Mouse (Mus musculus) embryonic facial prominence, embryonic 15.5 days (tissue): Measurements from ENCODE around the gene Gm13290. TPM values are rescaled to one million over a fixed set of nuclear protein-coding genes. Genes with fewer than 3 reads are reported as not detected.

Experiments
- ATAC-seq: fragments of 200-750 bp; cut with Nextera tagmentation; 2 replicates; pipeline ENCODE4 v1.8.0; 2017; ENCODE audit warnings: low read depth, moderate TSS enrichment; ENCODE audit not compliant: insufficient number of reproducible peaks, low FRiP score, low TSS enrichment
- H3K27ac ChIP-seq: fragments of 300-500 bp; sonication (generic); replicated peaks from 2 replicates; pipeline ENCODE4 v1.5.1; 2015; ENCODE audit warnings: mild to moderate bottlenecking, inconsistent platforms
- H3K27me3 ChIP-seq: fragments of 300-500 bp; sonication (generic); 2 replicates; pipeline ENCODE4 v1.6.1; 2015; ENCODE audit warnings: inconsistent platforms
- H3K36me3 ChIP-seq: fragments of 300-500 bp; sonication (generic); 2 replicates; pipeline ENCODE4 v1.6.1; 2015; ENCODE audit warnings: mild to moderate bottlenecking, inconsistent platforms
- H3K4me1 ChIP-seq: fragments of 300-500 bp; sonication (generic); 2 replicates; pipeline ENCODE4 v1.6.1; 2015; ENCODE audit warnings: inconsistent platforms
- H3K4me2 ChIP-seq: fragments of 300-500 bp; sonication (generic); replicated peaks from 2 replicates; pipeline ENCODE4 v1.6.1; 2015; ENCODE audit warnings: mild to moderate bottlenecking, inconsistent platforms
- H3K4me3 ChIP-seq: fragments of 300-500 bp; sonication (generic); replicated peaks from 2 replicates; pipeline ENCODE4 v1.5.1; 2015; ENCODE audit warnings: mild to moderate bottlenecking, inconsistent platforms
- H3K9ac ChIP-seq: fragments of 300-500 bp; sonication (generic); 2 replicates; pipeline ENCODE4 v1.6.1; 2015; ENCODE audit warnings: inconsistent platforms
- H3K9me3 ChIP-seq: fragments of 300-500 bp; sonication (generic); replicated peaks from 2 replicates; pipeline ENCODE4 v1.6.1; 2016; ENCODE audit warnings: inconsistent platforms
- WGBS: fragments of 180-500 bp; shearing (Covaris S2); methylation state at CpG from one replicate; pipeline ENCODE4 v1.1.7; 2015; 5-methylcytosine and 5-hydroxymethylcytosine counted together
- polyA plus RNA-seq: library from polyadenylated mRNA; unstranded; fragments of >200 nt; fragmentation: Nextera tagmentation; extraction: Ambion mirVana; gene quantifications from 2 replicates; pipeline ENCODE4 v1.2.1, GENCODE M21; 2015

Gm13290 gene
- polyA plus RNA-seq, 1 experiment from 2014 or later = 0.49 TPM

DNA sequence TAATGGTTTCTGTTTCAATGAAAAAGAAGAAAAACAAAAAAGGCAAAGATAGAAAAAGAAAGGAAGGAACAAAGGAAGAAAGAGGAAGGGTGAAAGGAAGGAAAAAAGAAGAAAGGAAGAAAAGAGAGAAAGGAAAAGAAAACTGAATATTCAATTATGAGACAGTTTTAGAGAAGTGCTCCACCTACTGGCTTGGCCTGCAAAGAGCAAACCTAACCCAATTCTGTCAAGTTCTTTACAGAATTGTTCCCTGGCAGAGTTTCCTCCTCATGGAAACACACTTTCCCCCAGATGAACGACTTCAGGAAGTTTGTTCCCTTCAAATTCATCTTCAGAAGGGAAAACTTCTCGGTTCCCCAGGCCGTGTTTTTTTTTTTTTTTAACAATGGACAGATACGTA, 49.4 kb downstream of the Gm13290 start:
- Histone ChIP-seq H3K9me3 (no peaks in the 10 kb centered on the region), H3K4me2 (no peak overlapping the region), H3K36me3 (no peaks in the 10 kb centered on the region), H3K27ac (no peak overlapping the region), H3K9ac (no peak overlapping the region), H3K27me3 (no peaks in the 10 kb centered on the region), H3K4me3 (no peak overlapping the region), H3K4me1 (no peaks in the 10 kb centered on the region)
- ATAC-seq = no peak
- 26% methylated on average over 4 of the region's 4 CpGs for WGBS

Other genes starting within 250 kb of the Gm13290 start
- gene Ifna15, start 215.6 kb upstream of the Gm13290 start, polyA plus RNA-seq = not detected in 2 replicates
- gene Ifna14, start 202.0 kb upstream of the Gm13290 start, polyA plus RNA-seq = not detected in 2 replicates
- not detected in 2 replicates for gene Ifna9, start 181.4 kb upstream of the Gm13290 start, polyA plus RNA-seq
- gene Ifna12, start 170.5 kb upstream of the Gm13290 start, polyA plus RNA-seq = not detected in 2 replicates
- gene C87499, start 139.4 kb upstream of the Gm13290 start, polyA plus RNA-seq = not detected in 2 replicates
- not detected in 2 replicates for gene Ifna13, start 129.4 kb upstream of the Gm13290 start, polyA plus RNA-seq
- gene Ifna16, start 96.9 kb upstream of the Gm13290 start, polyA plus RNA-seq = not detected in 2 replicates
- not detected in 2 replicates for gene Ifna2, start 89.9 kb upstream of the Gm13290 start, polyA plus RNA-seq
- not detected in 2 replicates for gene Ifnab, start 82.5 kb upstream of the Gm13290 start, polyA plus RNA-seq
- gene Gm26566, start 52.0 kb upstream of the Gm13290 start, polyA plus RNA-seq = 0.72 and 1.2 TPM in 2 replicates
- 90.9 and 93.4 TPM in 2 replicates for gene Klhl9, start 51.4 kb upstream of the Gm13290 start, polyA plus RNA-seq
- not detected in 2 replicates for gene Gm13271, start 19.0 kb upstream of the Gm13290 start, polyA plus RNA-seq
- gene Gm13283, start 13.7 kb upstream of the Gm13290 start, polyA plus RNA-seq = 0.32 and 0.75 TPM in 2 replicates
- gene Gm13289, start 3.1 kb downstream of the Gm13290 start, polyA plus RNA-seq = not detected in 2 replicates
- not detected in 2 replicates for gene Gm13272, start 6.0 kb downstream of the Gm13290 start, polyA plus RNA-seq
- gene Ifnz, start 8.3 kb downstream of the Gm13290 start, polyA plus RNA-seq = 0.28 and 0.69 TPM in 2 replicates
- 1.0 TPM in 1 of 2 replicates, not detected in the other for gene Gm13276, start 11.9 kb downstream of the Gm13290 start, polyA plus RNA-seq
- gene Gm13277, start 14.8 kb downstream of the Gm13290 start, polyA plus RNA-seq = not detected in 2 replicates
- not detected in 2 replicates for gene Gm13278, start 17.7 kb downstream of the Gm13290 start, polyA plus RNA-seq
- gene Gm13275, start 20.7 kb downstream of the Gm13290 start, polyA plus RNA-seq = not detected in 2 replicates
- not detected in 2 replicates for gene Gm13279, start 23.6 kb downstream of the Gm13290 start, polyA plus RNA-seq
- gene Gm13285, start 25.8 kb downstream of the Gm13290 start, polyA plus RNA-seq = 1.7 TPM in 2 replicates
- gene Gm13287, start 29.4 kb downstream of the Gm13290 start, polyA plus RNA-seq = not detected in 2 replicates
- not detected in 2 replicates for gene Gm13288, start 31.7 kb downstream of the Gm13290 start, polyA plus RNA-seq
- gene Ifna7, start 42.4 kb downstream of the Gm13290 start, polyA plus RNA-seq = not detected in 2 replicates
- gene Ifna11, start 46.1 kb downstream of the Gm13290 start, polyA plus RNA-seq = not detected in 2 replicates
- gene Ifna6, start 53.6 kb downstream of the Gm13290 start, polyA plus RNA-seq = not detected in 2 replicates
- not detected in 2 replicates for gene Ifna5, start 61.7 kb downstream of the Gm13290 start, polyA plus RNA-seq
- gene Ifna4, start 68.0 kb downstream of the Gm13290 start, polyA plus RNA-seq = not detected in 2 replicates
- gene Ifna1, start 76.3 kb downstream of the Gm13290 start, polyA plus RNA-seq = not detected in 2 replicates
- gene Ifne, start 106.4 kb downstream of the Gm13290 start, polyA plus RNA-seq = not detected in 2 replicates